Mouse (Mus musculus): Measurements from ENCODE around the gene Tiam2.

GRCm38 (mm10) chr17:3562405-3562804 lies 236.0 kb downstream of the Tiam2 start:
- peak; percentile 9 to 22 (median 15); a peak in 2 of 6 replicates for TF ChIP-seq CTCF (IDR thresholded peaks at IDR 0.05 in 2 of 3, conservative IDR thresholded peaks at IDR 0.05 in 1 of 3; ENCODE audit: control insufficient read depth in 1 of 3, insufficient read depth in 1 of 3, low read depth in 2 of 3, low read length in 3 of 3, poor library complexity in 1 of 3, severe bottlenecking in 1 of 3)
- no peak for TF ChIP-seq MYC (IDR thresholded peaks at IDR 0.05; ENCODE audit: low read depth, low read length)
- TF ChIP-seq MAFK (IDR thresholded peaks at IDR 0.05; ENCODE audit: borderline replicate concordance, low read depth, low read length): no peak
- no peak for TF ChIP-seq UBTF (IDR thresholded peaks at IDR 0.05; ENCODE audit: borderline replicate concordance, insufficient read depth, low read depth, low read length)

All from MEL (cell line).